Mouse (Mus musculus) urinary bladder, postnatal 36 days (tissue): ENCODE data around the gene Nppc.

ENCODE experiments used
- DNase-seq, 2 experiments: peaks; one replicate each; pipeline ENCODE4 v3.0.0; 2022; ENCODE audit warnings: low spot score in 2 of 2, mixed read lengths in 1 of 2

Nppc gene

GRCm38 (mm10) chr1:86652675-86653074, 17.7 kb downstream of the Nppc start:
- DNase-seq = no peak

- DNase-seq = peak; percentile 46 to 65
These were observed 20.1 kb downstream of the Nppc start for GRCm38 (mm10) chr1:86650272-86650671.

DNA sequence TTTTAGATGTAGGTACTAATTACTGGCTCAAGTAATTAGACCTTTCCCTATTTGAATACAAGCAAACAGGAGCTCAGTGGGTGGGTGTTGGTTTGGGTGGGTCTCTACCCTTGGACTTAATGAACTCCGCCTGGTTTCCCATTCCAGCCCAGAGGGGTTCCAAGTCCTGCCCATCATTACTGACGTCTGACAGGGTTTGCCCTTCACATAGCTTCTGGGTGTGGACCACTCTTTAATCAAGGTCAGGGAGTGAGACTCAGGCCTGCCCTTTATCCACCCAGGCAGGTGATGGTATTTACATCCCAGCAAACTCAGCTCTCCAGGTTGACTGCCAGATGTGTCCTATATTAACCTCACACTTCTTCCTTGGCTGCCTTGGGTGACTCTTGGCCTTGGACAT, 22.9 kb downstream of the Nppc start:
- DNase-seq = no peak

DNA sequence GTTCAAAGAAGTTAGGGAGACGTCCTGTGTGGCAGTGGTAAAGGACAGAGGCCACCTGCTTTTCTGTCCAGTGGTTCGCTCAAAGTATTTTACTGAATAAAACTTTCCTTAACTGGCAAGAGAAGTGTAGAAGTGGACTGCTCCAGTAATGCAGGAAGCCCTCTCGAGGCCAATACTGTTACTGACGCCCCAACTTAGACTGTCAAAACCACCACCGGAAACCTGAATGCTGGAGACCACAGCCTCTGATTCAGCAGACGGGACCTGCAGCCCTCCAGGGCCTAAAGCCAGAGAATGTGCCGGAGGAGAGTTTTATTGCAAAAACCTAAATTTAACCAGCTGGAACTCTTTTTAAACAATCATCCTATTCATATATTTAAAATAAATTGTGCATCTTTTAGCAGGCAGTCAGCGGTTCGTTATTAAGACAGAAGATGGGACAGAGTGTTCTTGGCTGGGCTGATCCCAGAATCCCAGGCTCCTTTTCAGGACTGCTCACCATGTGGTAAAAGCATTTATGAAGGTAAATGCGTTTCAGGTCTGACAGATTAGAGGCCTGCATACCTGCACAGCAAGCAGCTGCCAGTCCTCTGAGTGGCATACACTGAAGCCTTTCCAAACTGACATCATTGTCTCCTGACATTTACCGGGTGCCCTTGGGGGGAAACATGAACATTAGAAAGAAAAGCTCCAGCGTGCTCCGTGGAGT, 27.1 kb downstream of the Nppc start:
- DNase-seq = no peak

DNA sequence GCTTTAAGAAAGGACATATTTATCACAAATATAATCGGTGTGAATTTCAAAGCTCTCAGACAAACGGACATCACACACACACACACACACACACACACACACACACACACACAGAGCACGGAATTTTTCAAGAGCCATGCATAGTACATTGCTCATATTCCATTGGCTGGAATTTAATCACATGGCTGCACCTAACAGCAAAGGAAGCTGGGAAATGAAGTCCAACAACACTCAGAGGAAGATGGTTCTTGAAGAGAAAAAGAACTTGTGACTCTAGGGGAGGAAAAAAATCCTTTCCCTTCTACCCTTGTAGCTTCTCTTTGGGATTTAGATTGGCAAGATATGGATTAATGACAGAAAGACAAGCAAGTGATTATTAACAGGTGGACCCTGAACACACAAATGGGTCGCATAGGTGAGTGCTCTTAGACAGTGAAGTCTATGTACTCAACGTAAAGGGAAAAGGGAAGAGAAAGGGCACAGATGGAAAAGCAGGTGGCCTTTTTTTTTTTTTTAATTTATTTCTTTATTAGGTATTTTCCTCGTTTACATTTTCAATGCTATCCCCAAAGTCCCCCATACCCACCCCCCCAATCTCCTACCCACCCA, 35.5 kb downstream of the Nppc start:
- DNase-seq = no peak

DNA sequence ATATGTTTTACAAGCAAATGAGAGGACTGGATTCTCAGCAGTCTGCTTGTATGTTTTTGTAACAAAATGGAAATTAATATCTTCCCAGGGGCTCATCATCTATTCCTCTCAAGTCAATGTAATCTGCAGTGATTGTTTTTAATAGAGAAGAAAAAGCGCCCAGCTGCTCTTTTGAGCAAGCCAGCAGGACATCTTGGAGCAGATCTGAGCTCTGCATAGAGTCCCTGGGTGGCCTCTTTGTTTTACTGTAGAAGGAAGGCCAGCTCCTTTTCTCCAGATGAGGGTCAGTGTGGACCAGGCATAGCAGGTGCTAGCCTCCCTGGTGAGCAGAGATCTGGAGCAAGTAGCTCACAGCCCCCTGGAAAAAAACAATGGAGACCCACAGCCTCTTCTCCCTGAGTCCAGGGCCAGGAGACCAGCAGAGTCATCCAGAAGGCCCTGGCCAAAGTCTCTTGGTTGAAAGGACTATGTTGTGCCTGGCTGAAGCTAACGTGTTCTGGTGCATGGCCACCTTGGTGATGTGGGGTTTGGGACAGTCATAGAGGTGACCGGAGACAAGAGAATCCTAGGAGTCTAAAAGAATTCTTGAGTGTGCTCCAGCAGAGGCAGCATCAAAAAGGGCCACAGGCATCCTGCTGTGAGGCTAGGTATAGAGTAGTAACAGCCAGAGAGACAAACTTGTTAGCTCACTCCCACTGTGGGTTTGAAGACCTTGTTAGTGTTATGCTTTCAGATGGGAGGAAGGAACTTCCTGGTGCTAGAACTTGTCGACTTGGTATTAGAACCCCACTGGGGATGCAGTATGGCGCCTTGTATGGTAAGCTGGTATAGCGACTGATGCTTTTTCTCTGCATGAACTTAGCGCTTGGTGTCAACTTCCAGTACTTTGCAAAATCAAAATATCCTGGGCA, 36.3 kb downstream of the Nppc start:
- no peak for DNase-seq

- no peak for DNase-seq
These were observed 36.9 kb downstream of the Nppc start for GRCm38 (mm10) chr1:86633434-86633833.

- no peak for DNase-seq
These were observed 37.5 kb downstream of the Nppc start for GRCm38 (mm10) chr1:86632732-86633380.

DNA sequence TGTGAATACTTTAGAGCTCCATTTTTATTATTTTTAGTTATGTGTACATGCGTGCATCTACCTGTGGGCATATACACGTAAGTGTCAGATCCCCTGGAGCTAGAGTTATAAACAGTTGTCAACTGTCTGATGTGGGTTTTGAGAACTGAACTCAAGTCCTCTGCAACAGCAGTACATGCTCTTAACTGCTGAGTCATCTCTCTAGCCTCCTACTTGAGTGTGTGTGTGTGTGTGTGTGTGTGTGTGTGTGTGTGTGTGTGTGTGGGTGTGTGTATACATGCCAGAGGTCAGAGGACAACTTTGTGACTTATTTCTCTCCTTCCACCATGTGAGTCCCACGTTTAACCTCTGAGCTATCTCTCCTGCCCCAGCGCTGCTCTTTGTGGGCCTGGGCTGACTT, 39.8 kb downstream of the Nppc start:
- DNase-seq = no peak

- no peak for DNase-seq
These were observed 40.4 kb downstream of the Nppc start for GRCm38 (mm10) chr1:86629936-86630335.

GRCm38 (mm10) chr1:86628270-86628669, 42.1 kb downstream of the Nppc start:
- no peak for DNase-seq

DNA sequence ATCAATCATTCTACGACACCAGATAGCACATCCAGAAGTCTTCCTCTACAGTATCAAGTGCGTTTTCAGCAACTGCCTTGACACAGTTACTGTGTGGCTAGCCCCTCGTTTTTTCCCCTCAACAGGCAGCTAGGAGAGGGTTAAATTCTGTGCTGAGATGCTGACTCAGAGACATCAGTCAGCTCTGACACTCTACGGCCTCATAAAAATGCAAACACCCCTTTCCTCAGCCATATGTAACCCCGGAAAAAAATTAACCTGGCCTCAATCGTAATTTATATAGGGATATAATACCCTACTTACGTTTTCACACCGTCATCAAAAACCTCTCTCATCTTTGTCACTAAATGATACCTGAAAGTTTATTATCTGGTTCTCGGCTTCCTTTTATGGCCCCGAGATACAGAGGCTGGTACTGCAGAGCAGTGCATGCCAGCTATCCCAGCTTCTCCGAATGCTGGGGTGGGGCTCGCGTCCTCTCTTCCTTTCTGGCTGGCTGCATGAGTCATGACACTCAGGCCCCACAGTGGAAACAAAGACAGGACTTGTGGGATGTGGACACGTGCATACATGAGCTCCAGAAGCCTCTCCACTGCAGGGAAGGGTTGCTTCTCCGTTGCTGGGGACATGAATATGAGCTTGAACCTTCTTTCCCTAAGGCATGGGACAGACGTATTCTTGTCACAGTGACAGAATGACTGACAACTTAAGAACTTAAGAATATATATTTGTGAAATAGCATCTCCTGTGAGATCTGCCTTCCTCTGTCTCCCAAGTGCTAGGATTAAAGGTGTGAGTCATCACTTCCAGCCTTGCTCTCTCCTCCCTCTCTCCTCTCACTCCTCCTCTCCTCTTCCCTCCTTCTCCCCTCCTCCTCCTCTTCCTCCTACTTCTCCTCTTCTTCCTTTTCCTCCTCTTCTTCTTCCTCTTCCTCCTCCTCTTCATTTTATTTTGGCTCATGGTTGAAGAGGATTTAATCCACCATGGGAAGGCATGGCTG, 47.1 kb downstream of the Nppc start:
- DNase-seq = no peak

DNA sequence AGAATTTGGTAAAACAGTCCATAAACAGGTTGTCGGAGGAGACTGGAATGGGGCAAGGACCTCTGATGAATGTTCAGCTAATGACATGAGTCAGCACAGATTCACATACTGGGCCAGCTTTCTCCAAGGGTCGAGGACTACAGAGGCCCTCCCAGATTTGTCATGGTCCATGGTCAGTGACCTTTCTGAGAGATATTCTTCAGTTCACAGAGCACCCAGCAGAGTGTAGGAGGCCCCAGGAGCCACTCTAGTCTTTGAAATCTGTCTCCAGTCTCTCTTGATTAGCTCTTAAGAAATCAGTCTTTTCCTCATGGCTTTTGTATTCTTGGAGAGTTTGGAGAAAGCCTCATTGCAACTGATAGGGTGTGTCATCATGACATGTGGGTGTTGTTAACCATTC, 48.1 kb downstream of the Nppc start:
- no peak for DNase-seq

DNA sequence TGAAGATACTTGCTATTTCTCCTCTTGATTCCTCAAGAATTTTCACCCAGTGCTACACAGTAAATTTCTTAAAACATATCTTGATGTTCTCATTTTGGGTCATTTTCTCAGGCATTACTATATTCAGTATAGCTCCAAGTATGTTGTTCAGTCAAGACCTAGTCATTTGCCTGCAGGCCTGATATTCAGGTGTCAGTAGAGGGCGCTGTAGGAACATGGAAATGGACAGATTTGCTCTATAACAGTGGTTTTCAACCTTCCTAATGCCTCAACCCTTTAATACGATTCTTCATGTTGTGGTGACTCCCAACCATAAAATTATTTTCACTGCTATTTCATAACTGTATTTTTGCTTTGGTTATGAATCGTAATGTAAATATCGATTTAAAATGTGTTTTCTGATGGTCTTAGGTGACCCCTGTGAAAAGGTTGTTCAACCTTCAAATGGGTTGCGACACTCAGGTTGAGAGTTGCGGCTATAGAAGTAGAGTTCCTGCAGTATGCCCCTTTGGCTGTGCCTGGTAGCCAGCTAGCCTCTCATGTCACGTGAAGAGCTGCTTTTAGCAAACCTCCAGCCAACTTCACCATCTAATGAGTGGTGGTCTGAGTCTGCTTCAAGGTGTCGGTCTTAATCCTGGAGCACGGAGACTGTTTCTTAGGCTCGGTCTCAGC, 51.8 kb downstream of the Nppc start:
- DNase-seq = peak; percentile 35 to 46
